Mouse (Mus musculus): ENCODE results near the gene Dnm3.

Gene Dnm3

GRCm38 (mm10) chr1:162020766-162021165, 457.1 kb downstream of the Dnm3 start:
- no peak for DNase-seq (ENCODE audit: low spot score)

- DNase-seq (ENCODE audit: low spot score) = peak; percentile 63
Measured at GRCm38 (mm10) chr1:162020303-162020731, 457.5 kb downstream of the Dnm3 start.

GRCm38 (mm10) chr1:162018601-162018977, 459.2 kb downstream of the Dnm3 start:
- DNase-seq (ENCODE audit: low spot score) = no peak

- no peak for DNase-seq (ENCODE audit: low spot score)
Measured at GRCm38 (mm10) chr1:162017975-162018600, 459.7 kb downstream of the Dnm3 start.

GRCm38 (mm10) chr1:162016982-162017381, 460.9 kb downstream of the Dnm3 start:
- peak; percentile 82 for DNase-seq (ENCODE audit: low spot score)

GRCm38 (mm10) chr1:162015247-162015862, 462.5 kb downstream of the Dnm3 start:
- DNase-seq (ENCODE audit: low spot score) = peak; percentile 63

GRCm38 (mm10) chr1:162013561-162013960, 464.3 kb downstream of the Dnm3 start:
- no peak for DNase-seq (ENCODE audit: low spot score)

GRCm38 (mm10) chr1:162011523-162012245, 466.1 kb downstream of the Dnm3 start:
- no peak for DNase-seq (ENCODE audit: low spot score)

GRCm38 (mm10) chr1:162009086-162009485, 468.7 kb downstream of the Dnm3 start:
- no peak for DNase-seq (ENCODE audit: low spot score)

- DNase-seq (ENCODE audit: low spot score) = no peak
Measured at GRCm38 (mm10) chr1:162008631-162009067, 469.2 kb downstream of the Dnm3 start.

- no peak for DNase-seq (ENCODE audit: low spot score)
Measured at GRCm38 (mm10) chr1:162008208-162008607, 469.6 kb downstream of the Dnm3 start.

- DNase-seq (ENCODE audit: low spot score) = no peak
Measured at GRCm38 (mm10) chr1:162006109-162006508, 471.7 kb downstream of the Dnm3 start.

GRCm38 (mm10) chr1:162004821-162005770, 472.7 kb downstream of the Dnm3 start:
- peak; percentile 70 for DNase-seq (ENCODE audit: low spot score)

GRCm38 (mm10) chr1:162004518-162004780, 473.4 kb downstream of the Dnm3 start:
- DNase-seq (ENCODE audit: low spot score) = no peak

GRCm38 (mm10) chr1:162003729-162004517, 473.9 kb downstream of the Dnm3 start:
- DNase-seq (ENCODE audit: low spot score) = no peak

- DNase-seq (ENCODE audit: low spot score) = no peak
Measured at GRCm38 (mm10) chr1:162001328-162001727, 476.5 kb downstream of the Dnm3 start.

- DNase-seq (ENCODE audit: low spot score) = peak; percentile 96
Measured at GRCm38 (mm10) chr1:161999882-162000371, 477.9 kb downstream of the Dnm3 start.

- DNase-seq (ENCODE audit: low spot score) = no peak
Measured at GRCm38 (mm10) chr1:161999338-161999737, 478.5 kb downstream of the Dnm3 start.

- no peak for DNase-seq (ENCODE audit: low spot score)
Measured at GRCm38 (mm10) chr1:161998781-161999180, 479.1 kb downstream of the Dnm3 start.

- DNase-seq (ENCODE audit: low spot score) = no peak
Measured at GRCm38 (mm10) chr1:161992389-161992788, 485.4 kb downstream of the Dnm3 start.

- no peak for DNase-seq (ENCODE audit: low spot score)
Measured at GRCm38 (mm10) chr1:161991846-161992245, 486.0 kb downstream of the Dnm3 start.
